Mouse (Mus musculus): ENCODE results near the gene Rchy1. TPM values are rescaled to one million over a fixed set of nuclear protein-coding genes. Genes with fewer than 3 reads are reported as not detected.

Rchy1 gene
- total and polyA plus RNA-seq, 2 experiments: 14.8 to 22.9 TPM

GRCm38 (mm10) chr5:91974002-91974401 is 11.1 kb upstream of the Rchy1 start:
- TF ChIP-seq POLR2A (IDR thresholded peaks at IDR 0.05; ENCODE audit: extremely low read depth, insufficient read depth, low read length) (no peak), CTCF (IDR thresholded peaks at IDR 0.05; ENCODE audit: low read depth, low read length) (no peak)
- WGBS: 93% methylated on average over 7 of the region's 7 CpGs
- H3K4me3 ChIP-seq (ENCODE audit: insufficient read depth, low read depth, low read length): no peak overlapping the region
- H3K9ac ChIP-seq (ENCODE audit: low read depth, low read length): no peak overlapping the region
- no peaks in the 10 kb centered on the region for H3K79me2 ChIP-seq (ENCODE audit: control insufficient read depth, insufficient read depth, low read length)
- H3K36me3 ChIP-seq (ENCODE audit: control insufficient read depth, insufficient read depth, low read length): peaks cover 1% of the 10 kb centered on the region; the same call in 1 of the 2 replicates
- H3K27ac ChIP-seq (replicated peaks; ENCODE audit: insufficient read depth, low read depth, low read length): no peak overlapping the region
- no peaks in the 10 kb centered on the region for H3K4me1 ChIP-seq (ENCODE audit: control insufficient read depth, insufficient read depth, low read length)
- no peaks in the 10 kb centered on the region for H3K27me3 ChIP-seq (ENCODE audit: control insufficient read depth, insufficient read depth, low read length)
- DNase-seq (ENCODE audit: extremely low read depth, low read depth, low spot score): no peak

- H3K79me2 ChIP-seq (ENCODE audit: control insufficient read depth, insufficient read depth, low read length): no peaks in the 10 kb centered on the region
- H3K36me3 ChIP-seq (ENCODE audit: control insufficient read depth, insufficient read depth, low read length): peaks cover 5% of the 10 kb centered on the region
- no peak overlapping the region for H3K9ac ChIP-seq (ENCODE audit: low read depth, low read length)
- no peaks in the 10 kb centered on the region for H3K27me3 ChIP-seq (ENCODE audit: control insufficient read depth, insufficient read depth, low read length)
- no peaks in the 10 kb centered on the region for H3K4me1 ChIP-seq (ENCODE audit: control insufficient read depth, insufficient read depth, low read length)
- DNase-seq (ENCODE audit: extremely low read depth, low read depth, low spot score): no peak
- no peak overlapping the region for H3K4me3 ChIP-seq (ENCODE audit: insufficient read depth, low read depth, low read length)
- no peak for TF ChIP-seq POLR2A (IDR thresholded peaks at IDR 0.05; ENCODE audit: extremely low read depth, insufficient read depth, low read length)
- no peak for TF ChIP-seq CTCF (IDR thresholded peaks at IDR 0.05; ENCODE audit: low read depth, low read length)
- H3K27ac ChIP-seq (replicated peaks; ENCODE audit: insufficient read depth, low read depth, low read length): no peak overlapping the region
- WGBS: 95% methylated on average over 3 of the region's 3 CpGs
Observed at GRCm38 (mm10) chr5:91972046-91972445, 9.2 kb upstream of the Rchy1 start.

- H3K27me3 ChIP-seq (ENCODE audit: control insufficient read depth, insufficient read depth, low read length): no peaks in the 10 kb centered on the region
- peaks cover 13% of the 10 kb centered on the region for H3K4me1 ChIP-seq (ENCODE audit: control insufficient read depth, insufficient read depth, low read length)
- WGBS: under 1% methylated on average over 14 of the region's 14 CpGs
- peaks cover 10% of the 10 kb centered on the region for H3K36me3 ChIP-seq (ENCODE audit: control insufficient read depth, insufficient read depth, low read length)
- H3K27ac ChIP-seq (replicated peaks; ENCODE audit: insufficient read depth, low read depth, low read length): peak overlapping the region; percentile 93
- TF ChIP-seq POLR2A (IDR thresholded peaks at IDR 0.05; ENCODE audit: extremely low read depth, insufficient read depth, low read length): no peak
- no peak for TF ChIP-seq CTCF (IDR thresholded peaks at IDR 0.05; ENCODE audit: low read depth, low read length)
- peak; percentile 84 for DNase-seq (ENCODE audit: extremely low read depth, low read depth, low spot score)
- H3K79me2 ChIP-seq (ENCODE audit: control insufficient read depth, insufficient read depth, low read length): peaks cover 9% of the 10 kb centered on the region; the same call in 1 of the 2 replicates
- H3K9ac ChIP-seq (ENCODE audit: low read depth, low read length): peak overlapping the region; percentile 87
- H3K4me3 ChIP-seq (ENCODE audit: insufficient read depth, low read depth, low read length): peak overlapping the region; percentile 87
Observed at GRCm38 (mm10) chr5:91962259-91962638, 619 bp downstream of the Rchy1 start.

- no peak overlapping the region for H3K9ac ChIP-seq (ENCODE audit: low read depth, low read length)
Observed at GRCm38 (mm10) chr5:91961370-91961769, 1.5 kb downstream of the Rchy1 start.

GRCm38 (mm10) chr5:91960606-91961254 is 2.1 kb downstream of the Rchy1 start:
- H3K27ac ChIP-seq (replicated peaks; ENCODE audit: insufficient read depth, low read depth, low read length): peak overlapping the region; percentile 76
- peak overlapping the region; percentile 1; the same call in 1 of the 2 replicates for H3K9ac ChIP-seq (ENCODE audit: low read depth, low read length)
- no peak for TF ChIP-seq CTCF (IDR thresholded peaks at IDR 0.05; ENCODE audit: low read depth, low read length)
- no peak for TF ChIP-seq POLR2A (IDR thresholded peaks at IDR 0.05; ENCODE audit: extremely low read depth, insufficient read depth, low read length)
- 12% methylated on average over 3 of the region's 3 CpGs for WGBS
- H3K36me3 ChIP-seq (ENCODE audit: control insufficient read depth, insufficient read depth, low read length): peaks cover 12% of the 10 kb centered on the region
- peaks cover 14% of the 10 kb centered on the region; the same call in 1 of the 2 replicates for H3K79me2 ChIP-seq (ENCODE audit: control insufficient read depth, insufficient read depth, low read length)
- peak overlapping the region; percentile 18; the same call in 1 of the 2 replicates for H3K4me3 ChIP-seq (ENCODE audit: insufficient read depth, low read depth, low read length)
- no peaks in the 10 kb centered on the region for H3K27me3 ChIP-seq (ENCODE audit: control insufficient read depth, insufficient read depth, low read length)
- peaks cover 13% of the 10 kb centered on the region for H3K4me1 ChIP-seq (ENCODE audit: control insufficient read depth, insufficient read depth, low read length)
- peak; percentile 65 for DNase-seq (ENCODE audit: extremely low read depth, low read depth, low spot score)

More at GRCm38 (mm10) chr5:91961370-91961769, 1.5 kb downstream of the Rchy1 start:
- H3K27ac ChIP-seq (replicated peaks; ENCODE audit: insufficient read depth, low read depth, low read length): peak overlapping the region; percentile 44; the same call in 1 of the 2 replicates
- WGBS: 23% methylated on average over 1 of the region's 1 CpGs
- H3K4me3 ChIP-seq (ENCODE audit: insufficient read depth, low read depth, low read length): no peak overlapping the region
- peaks cover 14% of the 10 kb centered on the region for H3K36me3 ChIP-seq (ENCODE audit: control insufficient read depth, insufficient read depth, low read length)
- H3K27me3 ChIP-seq (ENCODE audit: control insufficient read depth, insufficient read depth, low read length): no peaks in the 10 kb centered on the region
- peaks cover 14% of the 10 kb centered on the region; the same call in 1 of the 2 replicates for H3K79me2 ChIP-seq (ENCODE audit: control insufficient read depth, insufficient read depth, low read length)
- TF ChIP-seq CTCF (IDR thresholded peaks at IDR 0.05; ENCODE audit: low read depth, low read length) (no peak), POLR2A (IDR thresholded peaks at IDR 0.05; ENCODE audit: extremely low read depth, insufficient read depth, low read length) (no peak)
- peak; percentile 72 for DNase-seq (ENCODE audit: extremely low read depth, low read depth, low spot score)
- peaks cover 13% of the 10 kb centered on the region for H3K4me1 ChIP-seq (ENCODE audit: control insufficient read depth, insufficient read depth, low read length)

- no peak for DNase-seq (ENCODE audit: extremely low read depth, low read depth, low spot score)
- H3K27ac ChIP-seq (replicated peaks; ENCODE audit: insufficient read depth, low read depth, low read length): no peak overlapping the region
- no peaks in the 10 kb centered on the region for H3K27me3 ChIP-seq (ENCODE audit: control insufficient read depth, insufficient read depth, low read length)
- H3K79me2 ChIP-seq (ENCODE audit: control insufficient read depth, insufficient read depth, low read length): peaks cover 14% of the 10 kb centered on the region; the same call in 1 of the 2 replicates
- no peak overlapping the region for H3K9ac ChIP-seq (ENCODE audit: low read depth, low read length)
- peaks cover 13% of the 10 kb centered on the region for H3K4me1 ChIP-seq (ENCODE audit: control insufficient read depth, insufficient read depth, low read length)
- H3K36me3 ChIP-seq (ENCODE audit: control insufficient read depth, insufficient read depth, low read length): peaks cover 17% of the 10 kb centered on the region
- H3K4me3 ChIP-seq (ENCODE audit: insufficient read depth, low read depth, low read length): no peak overlapping the region
- no peak for TF ChIP-seq POLR2A (IDR thresholded peaks at IDR 0.05; ENCODE audit: extremely low read depth, insufficient read depth, low read length)
- TF ChIP-seq CTCF (IDR thresholded peaks at IDR 0.05; ENCODE audit: low read depth, low read length): no peak
- WGBS: 87% methylated on average over 1 of the region's 1 CpGs
Observed at GRCm38 (mm10) chr5:91959986-91960385, 2.9 kb downstream of the Rchy1 start.
